Mouse (Mus musculus) urinary bladder, postnatal 4 days (tissue): ENCODE results near the gene Ptrhd1.

ENCODE experiments used
- DNase-seq, 2 experiments: peaks; one replicate each; pipeline ENCODE4 v3.0.0; 2021 to 2022; ENCODE audit warnings: low spot score in 2 of 2

Gene Ptrhd1

DNA sequence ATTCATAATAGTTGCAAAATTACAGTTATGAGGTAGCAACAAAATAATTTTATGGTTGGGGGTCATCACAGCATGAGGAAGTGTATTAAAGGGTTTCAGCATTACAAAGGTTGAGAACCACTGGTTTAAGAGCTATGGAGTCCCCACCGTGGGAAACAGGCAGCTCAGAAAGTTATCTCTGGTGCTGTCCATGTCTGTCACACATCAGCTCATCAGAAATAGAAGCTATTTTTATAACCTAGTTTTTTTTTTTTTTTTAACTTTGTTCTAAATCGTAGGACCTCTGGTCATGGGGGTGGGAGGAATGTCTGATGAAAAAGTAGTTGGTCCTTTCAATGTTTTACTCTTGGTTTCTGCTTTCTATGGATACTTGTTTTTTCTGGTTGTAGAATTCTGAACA, 10.0 kb downstream of the Ptrhd1 start:
- peak in 1 of 2 experiments; percentile 32 for DNase-seq

DNA sequence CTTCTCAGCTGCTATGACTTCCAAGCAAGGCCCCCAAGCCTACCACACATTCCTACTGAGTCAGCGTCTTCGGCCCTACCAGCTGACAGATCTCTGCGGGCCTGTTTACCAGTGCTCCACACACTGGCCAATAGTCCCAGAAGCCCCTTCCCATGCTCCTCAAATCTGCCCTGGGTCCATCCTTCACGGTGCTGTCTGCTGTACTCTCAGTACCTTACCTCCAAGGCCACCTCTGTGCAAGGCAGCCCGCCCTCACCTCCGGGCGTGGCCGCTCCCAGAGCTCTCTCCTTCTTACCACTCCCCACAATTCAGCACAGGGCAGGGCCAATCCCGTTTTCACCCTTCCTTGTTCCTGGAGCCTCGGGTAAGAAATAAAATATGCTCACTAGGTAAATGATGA, 11.9 kb downstream of the Ptrhd1 start:
- DNase-seq = peak in 1 of 2 experiments; percentile 56

DNA sequence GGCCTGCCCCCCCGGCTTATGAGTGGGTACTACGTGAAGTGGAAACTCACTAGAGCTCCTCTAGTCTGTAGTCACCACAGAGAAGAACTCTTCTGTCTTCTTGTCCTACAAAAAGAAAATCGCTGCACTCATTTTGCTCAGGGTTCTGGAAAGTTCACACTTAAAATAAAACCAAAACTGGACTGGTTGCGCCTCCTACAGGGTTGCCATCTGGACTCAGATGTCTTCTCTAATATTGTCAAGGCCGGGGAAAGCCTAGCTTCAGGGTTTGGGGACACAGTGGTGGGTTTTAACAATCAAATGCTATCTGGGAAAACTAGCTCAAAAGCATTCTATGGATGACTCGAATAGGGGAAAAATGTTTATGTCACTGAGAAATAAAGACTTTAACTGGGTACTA, 16.0 kb downstream of the Ptrhd1 start:
- DNase-seq = no peak

- peak in 1 of 2 experiments; percentile 30 for DNase-seq
Measured at GRCm38 (mm10) chr12:4252742-4253655, 19.2 kb downstream of the Ptrhd1 start.

- no peak for DNase-seq
Measured at GRCm38 (mm10) chr12:4267765-4268164, 33.9 kb downstream of the Ptrhd1 start.

GRCm38 (mm10) chr12:4271078-4271477, 37.3 kb downstream of the Ptrhd1 start:
- no peak for DNase-seq

DNA sequence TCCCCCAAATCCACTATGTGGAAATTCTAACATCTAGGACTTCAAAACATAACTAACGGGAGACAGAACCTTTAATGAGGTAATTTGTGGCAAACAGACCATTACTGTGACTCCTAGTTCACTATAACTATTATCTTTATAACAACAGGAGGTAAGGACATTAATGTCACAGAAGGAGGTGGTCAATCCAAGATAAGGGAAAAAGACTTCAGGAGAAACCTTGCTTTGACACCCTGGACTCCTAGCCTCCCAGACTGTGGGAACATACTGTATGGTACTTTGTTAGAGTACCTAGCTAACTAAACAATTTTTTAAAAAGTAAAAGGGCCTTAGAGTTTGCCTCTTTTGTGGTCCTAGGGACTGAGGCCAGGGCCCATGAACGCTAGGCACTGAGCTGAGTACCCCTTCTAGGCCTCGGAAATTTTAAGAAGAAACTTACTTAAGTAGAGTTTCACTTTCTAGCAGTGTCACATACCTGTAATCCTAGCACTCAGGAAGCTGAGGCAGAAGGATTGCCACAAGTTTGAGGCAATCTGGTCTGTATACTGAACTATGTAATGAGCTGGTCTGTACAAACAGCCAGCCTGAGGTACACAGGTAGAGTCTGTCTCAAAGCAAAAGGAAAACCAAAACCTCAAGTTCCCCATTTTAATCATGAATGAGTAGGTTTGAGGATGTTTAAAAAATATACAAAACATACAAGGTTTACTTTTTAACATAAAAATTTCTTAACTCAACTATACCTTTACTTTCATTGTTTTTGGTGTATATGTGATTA, 45.3 kb downstream of the Ptrhd1 start:
- no peak for DNase-seq

- no peak for DNase-seq
Measured at GRCm38 (mm10) chr12:4279878-4280277, 46.1 kb downstream of the Ptrhd1 start.

DNA sequence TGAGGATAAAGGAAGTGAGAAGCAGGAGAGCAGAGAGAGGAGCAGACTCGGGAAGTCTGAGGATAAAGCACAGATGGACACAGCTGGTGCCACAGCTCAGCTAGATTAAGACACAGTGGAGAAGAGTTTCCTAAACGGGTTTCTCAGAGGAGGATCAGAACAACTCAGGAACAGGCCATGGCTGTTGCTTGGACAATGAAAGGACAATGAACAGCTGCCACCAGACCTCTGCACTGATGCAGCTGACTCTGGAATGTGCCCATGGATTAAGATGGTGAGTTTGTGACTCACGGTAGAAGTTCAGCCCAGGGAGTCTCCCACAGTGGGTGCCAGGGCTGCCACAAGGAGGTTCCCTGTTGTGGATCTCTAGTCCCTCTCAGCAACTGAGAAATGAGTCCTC, 51.4 kb downstream of the Ptrhd1 start:
- no peak for DNase-seq
